Mouse (Mus musculus): ENCODE results near the gene Gpatch2.

Gene Gpatch2

GRCm38 (mm10) chr1:187215181-187216116, at the start of gene Gpatch2, which contains the start of gene Spata17:
Gene Gpatch2 (plus strand): TSS chr1:187215508.
Gene Spata17 (minus strand): TSS chr1:187215465.
- DNase-seq (ENCODE audit: inconsistent age in 2 of 2, low spot score in 1 of 2): peak; percentile 85 to 96

- DNase-seq (ENCODE audit: inconsistent age in 2 of 2, low spot score in 1 of 2): no peak
Measured at GRCm38 (mm10) chr1:187169646-187170045, 45.7 kb upstream of the Gpatch2 start.

DNA sequence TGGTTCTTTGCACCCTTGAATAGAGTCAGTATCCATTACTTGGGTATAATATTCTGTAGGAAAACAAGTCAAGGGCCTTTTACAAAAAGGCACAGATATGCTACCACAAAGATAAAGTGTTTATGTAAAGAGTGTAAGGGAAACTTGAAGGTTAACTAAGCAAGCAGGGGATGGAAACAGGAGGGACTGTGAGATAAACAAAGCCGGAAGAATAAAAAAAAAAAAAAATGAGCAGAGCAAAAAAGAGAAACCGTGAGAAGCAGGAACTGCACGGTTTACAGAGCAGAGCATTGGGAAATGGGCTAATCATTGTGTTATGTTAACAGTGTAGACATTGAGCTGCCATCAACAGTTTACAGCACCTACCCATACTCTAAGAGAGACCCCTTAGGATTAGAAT, 44.9 kb upstream of the Gpatch2 start:
- DNase-seq (ENCODE audit: inconsistent age in 2 of 2, low spot score in 1 of 2): no peak

DNA sequence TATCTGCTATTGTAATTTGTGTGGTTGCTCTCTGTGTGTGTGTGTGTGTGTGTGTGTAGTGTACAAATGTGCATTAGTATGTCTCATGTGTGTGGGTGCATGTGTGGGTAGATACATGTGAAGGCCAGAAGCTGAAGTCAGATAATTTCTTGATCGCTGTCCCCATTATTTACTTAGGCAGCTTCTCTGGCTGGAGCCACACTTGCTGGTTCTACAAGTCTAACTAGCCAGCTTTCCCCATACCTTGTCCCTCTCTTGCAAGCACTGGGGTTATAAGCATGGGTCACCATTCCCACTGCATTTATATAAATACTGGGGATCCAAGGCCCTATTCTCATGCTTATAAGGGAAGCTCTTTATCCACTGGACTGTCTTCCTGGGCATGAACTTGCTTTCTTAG, 39.3 kb upstream of the Gpatch2 start:
- no peak for DNase-seq (ENCODE audit: inconsistent age in 2 of 2, low spot score in 1 of 2)

- DNase-seq (ENCODE audit: inconsistent age in 2 of 2, low spot score in 1 of 2): no peak
Measured at GRCm38 (mm10) chr1:187178546-187178945, 36.8 kb upstream of the Gpatch2 start.

DNA sequence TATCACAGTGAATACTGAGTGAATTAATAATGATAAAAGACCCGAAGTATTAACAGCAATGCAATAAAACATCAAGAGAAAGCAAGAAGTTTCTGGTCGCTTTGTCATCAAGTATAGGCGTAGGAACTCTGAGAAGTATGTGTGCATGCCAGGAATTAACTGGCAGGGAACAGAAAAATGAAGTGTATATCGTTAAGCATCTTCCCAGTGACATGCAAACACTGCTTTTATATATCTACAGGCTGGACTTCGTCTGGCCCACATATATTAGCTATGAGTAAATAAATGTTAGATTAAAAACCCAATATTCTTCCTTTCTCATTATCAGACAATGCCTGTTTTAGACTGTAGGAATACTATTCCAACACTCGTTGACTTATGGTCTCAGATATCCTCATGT, 9.8 kb upstream of the Gpatch2 start:
- no peak for DNase-seq (ENCODE audit: inconsistent age in 2 of 2, low spot score in 1 of 2)

- peak in 1 of 2 experiments; percentile 19 for DNase-seq (ENCODE audit: inconsistent age in 2 of 2, low spot score in 1 of 2)
Measured at GRCm38 (mm10) chr1:187209496-187209895, 5.8 kb upstream of the Gpatch2 start.

DNA sequence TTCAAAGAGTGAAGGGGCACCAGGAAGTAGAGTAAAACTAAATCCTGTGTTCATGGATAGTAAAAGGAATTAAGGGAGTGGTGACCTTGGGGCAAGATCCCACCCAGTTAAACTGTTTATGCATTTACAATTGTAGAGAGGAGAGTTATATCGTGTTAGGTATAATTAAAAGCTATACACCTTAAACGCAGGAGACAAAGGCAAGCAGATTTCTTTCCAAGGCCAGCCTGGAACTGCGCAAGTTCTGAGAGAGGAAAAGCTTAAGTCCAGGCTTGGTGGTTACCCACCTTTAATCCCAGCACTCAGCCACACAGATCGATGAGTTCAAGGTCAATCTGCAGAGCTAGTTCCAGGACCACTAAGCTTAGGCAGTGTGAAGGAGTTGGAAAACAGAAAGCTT, 4.6 kb upstream of the Gpatch2 start:
- no peak for DNase-seq (ENCODE audit: inconsistent age in 2 of 2, low spot score in 1 of 2)

DNA sequence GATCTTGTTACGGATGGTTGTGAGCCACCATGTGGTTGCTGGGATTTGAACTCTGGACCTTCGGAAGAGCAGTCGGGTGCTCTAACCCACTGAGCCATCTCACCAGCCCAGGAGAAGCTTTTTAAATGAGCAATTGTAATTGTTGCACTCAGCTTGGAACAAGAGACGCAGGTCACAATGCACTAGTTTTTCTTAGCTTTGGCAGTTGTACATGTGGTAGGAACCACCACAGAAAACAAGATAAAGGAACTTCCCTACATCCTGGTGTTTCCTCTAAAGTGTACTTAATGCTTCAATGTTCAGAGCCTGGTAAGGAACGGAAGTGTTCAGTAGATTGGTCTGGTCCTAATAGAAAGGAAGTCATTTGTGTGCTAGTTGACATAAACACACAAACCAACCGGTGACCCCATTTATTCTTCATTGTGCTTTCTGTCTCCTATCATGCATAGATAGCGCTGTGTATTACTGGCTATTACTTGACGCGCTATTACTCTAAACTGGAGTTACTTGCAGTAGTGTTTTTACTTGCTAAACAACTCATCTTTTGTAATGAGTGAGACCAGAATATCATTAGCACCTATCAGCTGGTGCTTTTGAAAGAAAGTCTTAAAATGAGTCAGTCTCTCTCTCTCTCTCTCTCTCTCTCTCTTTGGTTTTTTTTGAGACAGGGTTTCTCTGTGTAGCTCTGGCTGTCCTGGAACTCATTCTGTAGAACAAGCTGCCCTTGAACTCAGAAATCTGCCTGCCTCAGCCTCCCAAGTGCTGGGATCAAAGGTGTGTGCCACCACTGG, 1.5 kb downstream of the Gpatch2 start:
- no peak for DNase-seq (ENCODE audit: inconsistent age in 2 of 2, low spot score in 1 of 2)

DNA sequence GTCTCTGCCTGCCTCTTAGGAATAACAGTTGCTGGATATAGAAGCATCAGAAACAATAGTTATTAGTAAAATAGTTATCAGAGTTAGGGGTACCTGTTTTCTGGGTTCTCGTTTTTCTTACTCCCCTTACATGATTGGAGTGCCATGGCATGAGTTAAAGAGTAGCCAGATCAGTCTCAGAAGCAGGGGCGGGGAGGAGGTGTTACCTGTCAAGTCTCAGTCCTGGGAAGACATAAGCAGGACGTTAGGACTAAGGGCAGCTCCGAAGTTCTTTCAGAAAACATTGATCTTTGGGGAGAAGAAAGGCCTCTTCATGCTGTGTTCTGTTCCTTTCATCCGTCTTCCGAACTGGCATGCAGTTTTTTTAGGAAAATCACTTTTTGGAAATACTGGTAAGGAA, 5.4 kb downstream of the Gpatch2 start:
- DNase-seq (ENCODE audit: inconsistent age in 2 of 2, low spot score in 1 of 2): no peak

DNA sequence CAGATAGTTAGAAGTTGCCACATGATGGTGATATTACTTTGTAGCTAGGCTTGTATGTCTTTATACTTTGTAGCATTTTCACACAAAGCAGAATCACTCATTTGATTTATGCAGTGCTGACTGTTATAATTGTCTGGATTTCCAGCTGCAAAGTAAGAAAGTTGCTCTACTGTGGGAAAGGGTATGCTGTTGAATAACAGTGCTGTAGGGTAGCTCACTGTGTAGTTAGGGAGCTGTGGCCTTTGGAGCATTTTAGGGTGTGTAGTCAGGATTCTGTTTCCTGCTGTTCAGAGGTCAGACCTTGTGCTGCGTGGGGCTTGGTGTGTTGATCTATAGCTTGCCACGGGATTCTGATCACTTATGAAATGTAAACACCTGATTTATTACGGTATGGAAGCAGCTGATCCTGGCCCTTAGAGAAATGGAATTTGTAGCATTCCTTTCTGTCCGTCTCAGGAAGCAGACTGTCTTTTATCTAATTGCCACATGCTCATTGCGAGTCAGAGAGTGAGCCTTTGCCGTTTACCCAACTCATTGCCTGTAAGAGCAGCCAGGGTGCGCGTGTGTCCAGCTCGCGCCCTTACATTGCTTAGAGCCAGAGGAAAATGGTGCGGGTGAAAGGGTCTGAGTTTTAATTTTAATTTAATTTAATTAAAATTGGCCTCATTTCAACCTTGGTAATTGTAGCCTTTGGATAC, 11.2 kb downstream of the Gpatch2 start:
- DNase-seq (ENCODE audit: inconsistent age in 2 of 2, low spot score in 1 of 2): no peak

DNA sequence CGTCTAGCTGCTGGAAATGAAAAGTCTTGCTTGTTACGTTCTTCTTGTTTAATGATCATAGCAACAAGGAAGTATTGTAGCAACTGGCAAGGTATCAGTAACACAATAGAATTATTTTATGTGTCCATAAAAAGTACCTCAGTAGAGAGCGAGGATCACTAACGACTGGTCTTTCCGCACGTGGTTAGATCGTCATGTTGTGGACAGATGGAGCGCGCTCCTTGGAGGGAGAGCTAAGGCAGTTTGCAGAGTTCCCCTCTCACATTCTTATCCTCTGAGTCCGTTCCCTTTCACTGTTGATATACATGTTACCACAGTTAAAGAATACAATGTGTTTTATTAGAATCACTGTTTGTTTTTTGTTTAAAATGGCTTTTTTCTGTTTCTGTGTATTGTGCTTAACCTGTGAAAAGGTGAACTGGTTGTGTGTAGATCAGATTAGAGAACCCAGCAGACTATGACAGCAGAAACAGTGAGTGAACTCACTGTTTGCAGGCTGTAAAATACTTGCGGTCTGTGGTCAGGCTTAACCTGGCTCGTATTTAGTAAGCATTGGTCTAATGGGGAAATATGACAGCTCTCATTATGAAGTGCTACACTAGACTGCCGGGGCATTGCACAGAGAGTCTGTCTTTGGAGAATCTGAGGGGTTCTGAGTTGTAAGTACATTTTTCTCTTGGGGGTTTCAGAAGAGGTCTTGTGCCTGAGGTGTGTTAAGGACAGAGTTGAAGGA, 13.3 kb downstream of the Gpatch2 start:
- peak in 1 of 2 experiments; percentile 58 for DNase-seq (ENCODE audit: inconsistent age in 2 of 2, low spot score in 1 of 2)

DNA sequence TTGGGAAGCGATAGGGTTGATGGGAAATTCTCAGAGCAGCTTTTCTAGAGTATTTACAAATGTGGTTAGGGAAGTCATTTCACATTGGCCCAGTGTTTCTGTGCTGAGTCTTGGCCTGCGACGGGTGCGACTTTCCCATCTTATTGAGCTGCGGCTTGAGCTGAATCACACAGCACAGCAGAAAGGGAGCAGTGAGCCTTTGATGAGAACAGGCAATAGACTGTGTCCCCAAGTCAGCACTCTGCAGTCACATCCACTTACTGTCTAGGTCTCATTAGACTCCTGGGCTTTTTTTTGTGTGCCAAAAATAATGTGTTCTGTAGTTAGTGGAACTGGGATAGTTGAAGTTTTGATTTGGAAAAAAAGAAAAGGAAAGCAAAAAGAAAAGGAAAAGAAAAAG, 14.9 kb downstream of the Gpatch2 start:
- DNase-seq (ENCODE audit: inconsistent age in 2 of 2, low spot score in 1 of 2): no peak

GRCm38 (mm10) chr1:187232196-187232955, 17.1 kb downstream of the Gpatch2 start:
- DNase-seq (ENCODE audit: inconsistent age in 2 of 2, low spot score in 1 of 2): no peak

DNA sequence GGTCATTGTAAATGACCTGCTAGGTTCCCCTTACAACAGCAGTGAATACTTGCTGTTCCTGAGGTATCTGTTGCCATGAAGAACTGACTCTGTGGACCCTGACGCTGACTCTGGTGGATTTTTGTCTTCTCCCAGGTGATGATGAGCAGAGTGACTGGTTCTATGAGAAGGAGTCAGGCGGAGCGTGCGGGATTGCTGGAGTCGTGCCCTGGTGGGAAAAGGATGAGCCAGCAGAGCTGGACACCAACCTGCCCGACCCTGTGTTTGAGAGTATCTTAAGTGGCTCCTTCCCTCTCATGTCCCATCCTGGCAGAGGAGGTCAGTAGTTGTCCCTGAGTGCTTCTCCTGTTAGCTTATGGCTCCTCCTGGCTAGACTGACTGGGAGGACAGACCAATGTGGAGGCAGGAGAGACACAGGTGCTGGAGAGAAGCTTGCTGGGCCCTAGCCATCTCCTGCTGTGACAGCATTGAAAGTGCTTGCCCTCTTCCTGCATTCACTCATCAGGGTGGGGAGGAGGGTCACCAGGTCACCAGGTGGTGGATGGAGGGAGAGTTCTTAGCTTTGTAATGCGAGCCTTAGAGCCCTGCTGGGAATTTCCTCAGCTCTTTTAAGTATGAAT, 17.8 kb downstream of the Gpatch2 start:
- DNase-seq (ENCODE audit: inconsistent age in 2 of 2, low spot score in 1 of 2): no peak

GRCm38 (mm10) chr1:187235161-187235560, 19.9 kb downstream of the Gpatch2 start:
- DNase-seq (ENCODE audit: inconsistent age in 2 of 2, low spot score in 1 of 2): no peak

DNA sequence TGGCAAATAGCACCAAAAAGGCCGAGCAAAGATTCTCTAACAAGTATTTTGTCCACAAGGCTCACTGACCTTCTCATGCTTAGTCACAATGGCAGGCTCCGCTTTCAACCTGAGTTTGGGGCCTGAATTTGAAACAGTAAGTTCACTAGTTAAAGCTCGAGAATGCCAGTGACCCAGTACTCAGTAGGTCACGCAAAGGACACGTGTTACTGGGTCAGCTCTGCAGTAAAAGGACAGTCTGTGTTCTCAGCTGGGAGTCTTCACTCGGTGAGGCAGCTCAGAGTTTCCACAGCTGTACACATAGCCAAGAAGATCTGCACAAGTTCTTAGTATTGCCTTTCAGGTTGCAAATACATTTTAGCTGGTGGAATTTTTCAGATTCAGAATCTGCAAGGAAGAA, 21.0 kb downstream of the Gpatch2 start:
- DNase-seq (ENCODE audit: inconsistent age in 2 of 2, low spot score in 1 of 2): peak; percentile 19 to 45

DNA sequence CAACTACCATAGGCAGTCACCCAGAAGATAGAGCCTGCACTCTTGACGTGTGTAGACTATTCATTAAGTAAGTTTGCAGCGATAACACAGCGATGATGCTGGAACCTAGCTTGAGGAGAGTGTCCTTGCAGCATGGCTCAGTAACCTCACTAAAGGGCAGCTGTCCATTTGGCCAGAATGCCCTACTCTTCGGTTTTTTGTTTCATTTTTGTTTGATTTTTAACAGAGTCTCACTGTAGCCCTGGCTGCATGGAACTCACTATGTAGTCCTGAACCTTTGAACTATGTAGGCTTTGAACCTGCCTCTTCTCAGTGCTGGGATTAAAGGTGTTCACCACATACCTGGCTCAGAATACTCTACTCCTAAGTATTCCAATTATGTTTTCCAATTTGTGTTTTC, 22.8 kb downstream of the Gpatch2 start:
- no peak for DNase-seq (ENCODE audit: inconsistent age in 2 of 2, low spot score in 1 of 2)

GRCm38 (mm10) chr1:187240304-187240703, 25.0 kb downstream of the Gpatch2 start:
- DNase-seq (ENCODE audit: inconsistent age in 2 of 2, low spot score in 1 of 2): no peak
